Mouse (Mus musculus): ENCODE measurements around the gene Hnrnpa0.

Hnrnpa0 gene

GRCm38 (mm10) chr13:58126862-58127765, 1.2 kb downstream of the Hnrnpa0 start:
- peak; percentile 76 for DNase-seq (ENCODE audit: extremely low spot score, low spot score)

GRCm38 (mm10) chr13:58126126-58126525, 2.2 kb downstream of the Hnrnpa0 start:
- DNase-seq (ENCODE audit: extremely low spot score, low spot score) = peak; percentile 29

- DNase-seq (ENCODE audit: extremely low spot score, low spot score) = no peak
Observed at GRCm38 (mm10) chr13:58124989-58125388, 3.4 kb downstream of the Hnrnpa0 start.

GRCm38 (mm10) chr13:58124278-58124677, 4.1 kb downstream of the Hnrnpa0 start:
- no peak for DNase-seq (ENCODE audit: extremely low spot score, low spot score)

GRCm38 (mm10) chr13:58123381-58123780, 5.0 kb downstream of the Hnrnpa0 start:
- DNase-seq (ENCODE audit: extremely low spot score, low spot score) = no peak

- DNase-seq (ENCODE audit: extremely low spot score, low spot score) = no peak
Observed at GRCm38 (mm10) chr13:58122786-58123297, 5.5 kb downstream of the Hnrnpa0 start.

GRCm38 (mm10) chr13:58117318-58118017, 10.9 kb downstream of the Hnrnpa0 start:
- DNase-seq (ENCODE audit: extremely low spot score, low spot score) = peak; percentile 40

- DNase-seq (ENCODE audit: extremely low spot score, low spot score) = no peak
Observed at GRCm38 (mm10) chr13:58116801-58117200, 11.6 kb downstream of the Hnrnpa0 start.

- DNase-seq (ENCODE audit: extremely low spot score, low spot score) = no peak
Observed at GRCm38 (mm10) chr13:58115227-58115626, 13.1 kb downstream of the Hnrnpa0 start.

GRCm38 (mm10) chr13:58113061-58113900, 15.1 kb downstream of the Hnrnpa0 start, which contains the start of gene Klhl3:
Klhl3 (minus strand) TSS chr13:58113592.
- peak; percentile 72 for DNase-seq (ENCODE audit: extremely low spot score, low spot score)

- no peak for DNase-seq (ENCODE audit: extremely low spot score, low spot score)
Observed at GRCm38 (mm10) chr13:58112601-58113041, 15.7 kb downstream of the Hnrnpa0 start.

GRCm38 (mm10) chr13:58112191-58112590, 16.2 kb downstream of the Hnrnpa0 start:
- DNase-seq (ENCODE audit: extremely low spot score, low spot score) = no peak

- no peak for DNase-seq (ENCODE audit: extremely low spot score, low spot score)
Observed at GRCm38 (mm10) chr13:58111306-58111705, 17.1 kb downstream of the Hnrnpa0 start.

- DNase-seq (ENCODE audit: extremely low spot score, low spot score) = no peak
Observed at GRCm38 (mm10) chr13:58090643-58091042, 37.7 kb downstream of the Hnrnpa0 start.

GRCm38 (mm10) chr13:58084396-58084795, 44.0 kb downstream of the Hnrnpa0 start:
- no peak for DNase-seq (ENCODE audit: extremely low spot score, low spot score)

GRCm38 (mm10) chr13:58083521-58083920, 44.8 kb downstream of the Hnrnpa0 start:
- no peak for DNase-seq (ENCODE audit: extremely low spot score, low spot score)

GRCm38 (mm10) chr13:58083048-58083447, 45.3 kb downstream of the Hnrnpa0 start:
- DNase-seq (ENCODE audit: extremely low spot score, low spot score) = no peak

GRCm38 (mm10) chr13:58078361-58078760, 50.0 kb downstream of the Hnrnpa0 start:
- DNase-seq (ENCODE audit: extremely low spot score, low spot score) = no peak

All from neural tube, embryonic 10.5 days (tissue).